Mouse (Mus musculus): ENCODE results near the gene Lpin1.

GRCm38 (mm10) chr12:16512991-16513390 is 97.8 kb downstream of the Lpin1 start:
- TF ChIP-seq MAX (IDR thresholded peaks at IDR 0.05), result no peak
- TF ChIP-seq USF1 (IDR thresholded peaks at IDR 0.05; ENCODE audit: low read depth), result no peak
- TF ChIP-seq CTCF (IDR thresholded peaks at IDR 0.05; ENCODE audit: control insufficient read depth, insufficient read depth, insufficient read length), result no peak
- no peak for TF ChIP-seq FOSL1 (IDR thresholded peaks at IDR 0.05; ENCODE audit: insufficient read depth, low read length, poor library complexity, severe bottlenecking)
- no peak for TF ChIP-seq MYOG (IDR thresholded peaks at IDR 0.05; ENCODE audit: control insufficient read depth, extremely low read depth, insufficient read length)

Measured in C2C12 (cell line).